Mouse (Mus musculus) MEL (cell line): ENCODE results near the gene Pik3r4. TPM values are rescaled to one million over a fixed set of nuclear protein-coding genes. Genes with fewer than 3 reads are reported as not detected.

Experiments
- DNase-seq: peaks from one replicate; pipeline ENCODE4 v3.0.0; 2011; ENCODE audit warnings: low read depth, low spot score
- H3K27ac ChIP-seq: 2 replicates; pipeline ENCODE4 v1.5.1; 2012; ENCODE audit warnings: low read depth, mild to moderate bottlenecking, control low read depth, low read length, moderate library complexity; ENCODE audit not compliant: control insufficient read depth
- H3K27me3 ChIP-seq, 2 experiments: fragments of 150-350 bp in 1 of 2; sonication (generic) in 1 of 2; 2 replicates each; pipeline ENCODE4 v1.6.1; 2012; ENCODE audit warnings: low read length in 2 of 2, mild to moderate bottlenecking in 2 of 2, improper control_type of control experiment in 1 of 2, moderate library complexity in 1 of 2; ENCODE audit not compliant: insufficient read depth in 2 of 2, control insufficient read depth in 1 of 2
- H3K36me3 ChIP-seq, 2 experiments: 2 replicates each; pipeline ENCODE4 v1.6.1; 2012 to 2014; ENCODE audit warnings: low read length in 2 of 2, improper control_type of control experiment in 1 of 2, inconsistent platforms in 1 of 2, mild to moderate bottlenecking in 1 of 2; ENCODE audit not compliant: insufficient read depth in 2 of 2, control insufficient read depth in 1 of 2
- H3K4me1 ChIP-seq, 2 experiments: fragments of 150-350 bp in 1 of 2; sonication (generic) in 1 of 2; 2 replicates each; pipeline ENCODE4 v1.6.1; 2012; ENCODE audit warnings: low read length in 2 of 2, improper control_type of control experiment in 1 of 2, mild to moderate bottlenecking in 1 of 2; ENCODE audit not compliant: insufficient read depth in 2 of 2, control insufficient read depth in 1 of 2
- H3K4me3 ChIP-seq, 2 experiments: fragments of 150-350 bp in 1 of 2; sonication (generic) in 1 of 2; 2 replicates each; pipeline ENCODE4 v1.5.1; 2012; ENCODE audit warnings: low read depth in 2 of 2, low read length in 2 of 2, mild to moderate bottlenecking in 2 of 2, moderate library complexity in 2 of 2, control low read depth in 1 of 2, improper control_type of control experiment in 1 of 2; ENCODE audit not compliant: control insufficient read depth in 1 of 2, insufficient read depth in 1 of 2
- H3K79me2 ChIP-seq: 2 replicates; pipeline ENCODE4 v1.6.1; 2012; ENCODE audit warnings: mild to moderate bottlenecking, low read length, moderate library complexity; ENCODE audit not compliant: control insufficient read depth, poor library complexity, insufficient read depth
- H3K9ac ChIP-seq: 2 replicates; pipeline ENCODE4 v1.6.1; 2012; ENCODE audit warnings: low read depth, mild to moderate bottlenecking, control low read depth, low read length, moderate library complexity; ENCODE audit not compliant: control insufficient read depth, poor library complexity, severe bottlenecking
- H3K9me3 ChIP-seq: fragments of 150-350 bp; sonication (generic); replicated peaks from 2 replicates; pipeline ENCODE4 v1.6.1; 2012; ENCODE audit warnings: mild to moderate bottlenecking, low read length, improper control_type of control experiment, moderate library complexity; ENCODE audit not compliant: insufficient read depth
- BHLHE40 ChIP-seq: IDR thresholded peaks from 2 replicates; pipeline ENCODE4 v1.6.1; 2012; ENCODE audit warnings: low read depth, mild to moderate bottlenecking, inconsistent platforms, low read length, improper control_type of control experiment, borderline replicate concordance
- CHD1 ChIP-seq: IDR thresholded peaks from 2 replicates; pipeline ENCODE4 v1.6.1; 2012; ENCODE audit warnings: low read depth, mild to moderate bottlenecking, inconsistent platforms, low read length, improper control_type of control experiment
- CHD2 ChIP-seq: IDR thresholded peaks from 2 replicates; pipeline ENCODE4 v1.6.1; 2011; ENCODE audit warnings: low read length, improper control_type of control experiment
- CTCF ChIP-seq, 3 experiments: IDR thresholded peaks in 2 of 3; conservative IDR thresholded peaks in 1 of 3; 2 replicates each; pipeline ENCODE4 v1.5.1; 2011 to 2012; ENCODE audit warnings: low read length in 3 of 3, low read depth in 2 of 3, mild to moderate bottlenecking in 2 of 3, improper control_type of control experiment in 1 of 3, inconsistent platforms in 1 of 3, mixed read lengths in 1 of 3, moderate library complexity in 1 of 3; ENCODE audit not compliant: control insufficient read depth in 1 of 3, insufficient read depth in 1 of 3, poor library complexity in 1 of 3, severe bottlenecking in 1 of 3
- E2F4 ChIP-seq: IDR thresholded peaks from 2 replicates; pipeline ENCODE4 v1.6.1; 2011; ENCODE audit warnings: low read depth, low read length, improper control_type of control experiment, borderline replicate concordance
- ELF1 ChIP-seq: IDR thresholded peaks from 2 replicates; pipeline ENCODE4 v1.6.1; 2014; ENCODE audit warnings: low read depth, mild to moderate bottlenecking, inconsistent platforms, low read length, improper control_type of control experiment, moderate library complexity
- EP300 ChIP-seq, 2 experiments: IDR thresholded peaks; 2 replicates each; pipeline ENCODE4 v1.6.1; 2011; ENCODE audit warnings: improper control_type of control experiment in 2 of 2, low read length in 2 of 2, low read depth in 1 of 2, mild to moderate bottlenecking in 1 of 2
- GABPA ChIP-seq: IDR thresholded peaks from 2 replicates; pipeline ENCODE4 v1.6.1; 2012; ENCODE audit warnings: low read depth, mild to moderate bottlenecking, inconsistent platforms, low read length, improper control_type of control experiment, moderate library complexity
- JUND ChIP-seq: IDR thresholded peaks from 2 replicates; pipeline ENCODE4 v1.6.1; 2011; ENCODE audit warnings: low read depth, mild to moderate bottlenecking, improper control_type of control experiment, low read length
- KAT2A ChIP-seq: conservative IDR thresholded peaks from 2 replicates; pipeline ENCODE4 v1.6.1; 2012; ENCODE audit warnings: low read depth, low read length, improper control_type of control experiment, inconsistent platforms
- MAFK ChIP-seq: IDR thresholded peaks from 2 replicates; pipeline ENCODE4 v1.6.1; 2011; ENCODE audit warnings: low read depth, mild to moderate bottlenecking, low read length, improper control_type of control experiment, borderline replicate concordance
- MAX ChIP-seq: IDR thresholded peaks from 2 replicates; pipeline ENCODE4 v1.6.1; 2011; ENCODE audit warnings: low read length, improper control_type of control experiment
- MAZ ChIP-seq: IDR thresholded peaks from 2 replicates; pipeline ENCODE4 v1.6.1; 2012; ENCODE audit warnings: low read depth, mild to moderate bottlenecking, inconsistent platforms, low read length, improper control_type of control experiment
- MEF2A ChIP-seq: IDR thresholded peaks from 2 replicates; pipeline ENCODE4 v1.6.1; 2014; ENCODE audit warnings: low read depth, mild to moderate bottlenecking, inconsistent platforms, low read length, improper control_type of control experiment; ENCODE audit not compliant: poor library complexity, insufficient replicate concordance, severe bottlenecking; ENCODE audit errors: extremely low read depth
- MXI1 ChIP-seq: IDR thresholded peaks from 2 replicates; pipeline ENCODE4 v1.6.1; 2011; ENCODE audit warnings: mild to moderate bottlenecking, low read depth, low read length, improper control_type of control experiment
- NELFE ChIP-seq: IDR thresholded peaks from 2 replicates; pipeline ENCODE4 v1.6.1; 2011; ENCODE audit warnings: low read depth, low read length, improper control_type of control experiment
- POLR2A ChIP-seq, 2 experiments: IDR thresholded peaks; 2 replicates each; pipeline ENCODE4 v1.6.1; 2011 to 2012; ENCODE audit warnings: low read length in 2 of 2, mild to moderate bottlenecking in 2 of 2, control low read depth in 1 of 2, improper control_type of control experiment in 1 of 2, low read depth in 1 of 2, moderate library complexity in 1 of 2; ENCODE audit not compliant: control insufficient read depth in 1 of 2, insufficient read depth in 1 of 2, poor library complexity in 1 of 2
- POLR2AphosphoS5 ChIP-seq: IDR thresholded peaks from 2 replicates; pipeline ENCODE4 v1.6.1; 2012; ENCODE audit warnings: low read depth, borderline replicate concordance, mild to moderate bottlenecking, inconsistent platforms, low read length, moderate library complexity, mixed read lengths
- RCOR1 ChIP-seq: IDR thresholded peaks from 2 replicates; pipeline ENCODE4 v1.6.1; 2012; ENCODE audit warnings: low read depth, mild to moderate bottlenecking, inconsistent platforms, low read length, improper control_type of control experiment
- SMC3 ChIP-seq: IDR thresholded peaks from 2 replicates; pipeline ENCODE4 v1.6.1; 2011; ENCODE audit warnings: low read depth, low read length, improper control_type of control experiment
- TAL1 ChIP-seq: IDR thresholded peaks from 2 replicates; pipeline ENCODE4 v1.6.1; 2012; ENCODE audit warnings: mild to moderate bottlenecking, inconsistent platforms, low read length, moderate library complexity, mixed read lengths
- TBP ChIP-seq: IDR thresholded peaks from 2 replicates; pipeline ENCODE4 v1.8.0; 2011; ENCODE audit warnings: low read depth, low read length, improper control_type of control experiment
- UBTF ChIP-seq: IDR thresholded peaks from 2 replicates; pipeline ENCODE4 v1.6.1; 2012; ENCODE audit warnings: low read depth, mild to moderate bottlenecking, inconsistent platforms, low read length, improper control_type of control experiment, moderate library complexity, borderline replicate concordance; ENCODE audit not compliant: insufficient read depth
- USF1 ChIP-seq: IDR thresholded peaks from 2 replicates; pipeline ENCODE4 v1.6.1; 2014; ENCODE audit warnings: low read depth, mild to moderate bottlenecking, inconsistent platforms, low read length, improper control_type of control experiment, moderate library complexity
- ZC3H11A ChIP-seq: IDR thresholded peaks from 2 replicates; pipeline ENCODE4 v1.6.1; 2012; ENCODE audit warnings: low read depth, mild to moderate bottlenecking, inconsistent platforms, low read length, improper control_type of control experiment
- ZKSCAN1 ChIP-seq: IDR thresholded peaks from 2 replicates; pipeline ENCODE4 v1.6.1; 2012; ENCODE audit warnings: low read depth, mild to moderate bottlenecking, inconsistent platforms, low read length, improper control_type of control experiment, moderate library complexity
- ZMIZ1 ChIP-seq: IDR thresholded peaks from 2 replicates; pipeline ENCODE4 v1.6.1; 2012; ENCODE audit warnings: low read depth, mild to moderate bottlenecking, inconsistent platforms, low read length, improper control_type of control experiment, moderate library complexity
- ZNF384 ChIP-seq: IDR thresholded peaks from 2 replicates; pipeline ENCODE4 v1.6.1; 2012; ENCODE audit warnings: low read depth, mild to moderate bottlenecking, inconsistent platforms, low read length, improper control_type of control experiment
- polyA plus RNA-seq, 2 experiments: library from polyadenylated mRNA; stranded (reverse) in 1 of 2; unstranded in 1 of 2; fragments of >175 nt in 1 of 2; fragments of >200 nt in 1 of 2; gene quantifications; 2 replicates each; pipeline versions ENCODE4 v1.2.1 to v1.2.4; 2012; ENCODE audit warnings: low replicate concordance in 2 of 2, low read depth in 1 of 2; ENCODE audit not compliant: insufficient read length in 2 of 2, insufficient read depth in 1 of 2, missing spikeins in 1 of 2
- total RNA-seq: library from RNA; depleted of rRNA; stranded (reverse); fragments of 300-350 nt; gene quantifications from 2 replicates; pipeline ENCODE4 v1.2.3, GENCODE M21; 2012

Gene Pik3r4
- total and polyA plus RNA-seq, 3 experiments = 6.6 to 139 (median 22.9) TPM

DNA sequence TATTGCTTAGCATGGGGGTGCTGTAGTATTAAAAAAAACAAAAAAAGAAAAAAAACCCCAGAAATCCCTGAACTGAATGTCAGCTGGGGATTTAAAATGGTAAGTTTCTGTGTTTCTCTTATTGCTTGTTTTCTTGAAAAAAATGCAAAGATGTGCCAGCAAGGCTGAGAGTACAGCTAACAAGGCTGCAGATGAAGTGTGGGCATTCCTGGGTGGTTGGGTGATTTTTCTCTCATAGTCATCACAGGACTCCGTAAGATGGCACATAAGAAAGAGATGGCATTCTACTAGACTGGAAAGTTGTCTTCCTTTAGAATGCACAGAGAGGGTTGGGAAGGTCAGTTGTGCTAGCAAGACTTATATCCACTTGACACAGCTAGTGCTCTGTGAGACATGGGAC, 62.2 kb downstream of the Pik3r4 start:
- Histone ChIP-seq H3K79me2 (no peaks in the 10 kb centered on the region), H3K9ac (no peak overlapping the region), H3K9me3 (no peaks in the 10 kb centered on the region), H3K27ac (no peak overlapping the region), H3K4me3 (no peak overlapping the region), H3K27me3 (no peaks in the 10 kb centered on the region; a peak in 1 of 4 replicates), H3K36me3 (no peaks in the 10 kb centered on the region), H3K4me1 (no peaks in the 10 kb centered on the region)
- TF ChIP-seq ZNF384 (no peak), POLR2A (IDR thresholded peaks at IDR 0.05; ENCODE audit: control insufficient read depth in 1 of 2, insufficient read depth in 1 of 2, low read depth in 1 of 2, low read length in 2 of 2, poor library complexity in 1 of 2) (no peak), CTCF (IDR thresholded peaks at IDR 0.05 in 2 of 3, conservative IDR thresholded peaks at IDR 0.05 in 1 of 3; ENCODE audit: control insufficient read depth in 1 of 3, insufficient read depth in 1 of 3, low read depth in 2 of 3, low read length in 3 of 3, poor library complexity in 1 of 3, severe bottlenecking in 1 of 3) (no peak), ZC3H11A (no peak), ZMIZ1 (no peak), USF1 (no peak), E2F4 (no peak), MAFK (no peak), NELFE (no peak), CHD2 (no peak), ZKSCAN1 (no peak), CHD1 (no peak), TBP (no peak), GABPA (no peak), RCOR1 (no peak)
- DNase-seq = no peak

- H3K4me1 ChIP-seq = no peaks in the 10 kb centered on the region
- H3K27me3 ChIP-seq = no peaks in the 10 kb centered on the region
- H3K9me3 ChIP-seq = no peaks in the 10 kb centered on the region
- no peak for DNase-seq
- H3K4me3 ChIP-seq = no peak overlapping the region
- no peaks in the 10 kb centered on the region for H3K79me2 ChIP-seq
- no peak overlapping the region for H3K9ac ChIP-seq
- no peaks in the 10 kb centered on the region for H3K36me3 ChIP-seq
- TF ChIP-seq CHD1 = no peak
- no peak for TF ChIP-seq GABPA
- no peak for TF ChIP-seq UBTF
- no peak for TF ChIP-seq RCOR1
- no peak for TF ChIP-seq MXI1
- no peak for TF ChIP-seq MAZ
- TF ChIP-seq TBP = no peak
- TF ChIP-seq EP300 (IDR thresholded peaks at IDR 0.05; ENCODE audit: low read depth in 1 of 2, low read length in 2 of 2) = no peak
- no peak for TF ChIP-seq ZKSCAN1
- TF ChIP-seq TAL1 = no peak
- no peak for TF ChIP-seq ZNF384
- TF ChIP-seq JUND = no peak
- TF ChIP-seq ELF1 = no peak
- no peak for TF ChIP-seq MAX
- TF ChIP-seq KAT2A = no peak
- TF ChIP-seq MEF2A = no peak
- no peak for TF ChIP-seq NELFE
- no peak for TF ChIP-seq BHLHE40
- no peak for TF ChIP-seq SMC3
- TF ChIP-seq POLR2AphosphoS5 = no peak
- H3K27ac ChIP-seq = no peak overlapping the region
Measured at GRCm38 (mm10) chr9:105712049-105712448, 69.3 kb downstream of the Pik3r4 start.
